Mouse (Mus musculus): Measurements from ENCODE around the gene Olfr773.
"Not testable (repeated sequence)": the region's sequence is repeated elsewhere in the genome, so short reads cannot be mapped to it uniquely, and the experiment has no call there.

Gene Olfr773

DNA sequence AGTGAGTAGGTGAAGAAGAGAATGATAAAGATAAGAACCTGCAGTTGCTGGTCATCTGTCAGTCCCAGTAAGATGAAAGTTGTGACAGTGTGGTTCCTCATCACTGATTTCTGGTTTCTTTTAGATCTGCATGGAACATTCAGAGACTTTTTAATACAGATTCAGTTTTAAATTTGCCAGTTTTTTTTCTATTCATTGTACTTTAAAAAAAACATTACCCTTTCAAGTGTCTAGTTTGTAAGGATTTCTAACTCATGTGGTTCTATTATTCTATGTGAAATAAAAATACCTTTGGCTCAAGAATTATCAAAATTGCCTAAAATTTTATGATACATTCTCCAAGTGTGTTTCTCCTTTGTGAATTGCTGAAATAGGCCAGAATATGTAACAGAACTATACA lies at the start of gene Olfr773:
Gene Olfr773 (minus strand): TSS at position 101 of the 400 bp plus-strand sequence.
- DNase-seq, result not testable (repeated sequence)

DNA sequence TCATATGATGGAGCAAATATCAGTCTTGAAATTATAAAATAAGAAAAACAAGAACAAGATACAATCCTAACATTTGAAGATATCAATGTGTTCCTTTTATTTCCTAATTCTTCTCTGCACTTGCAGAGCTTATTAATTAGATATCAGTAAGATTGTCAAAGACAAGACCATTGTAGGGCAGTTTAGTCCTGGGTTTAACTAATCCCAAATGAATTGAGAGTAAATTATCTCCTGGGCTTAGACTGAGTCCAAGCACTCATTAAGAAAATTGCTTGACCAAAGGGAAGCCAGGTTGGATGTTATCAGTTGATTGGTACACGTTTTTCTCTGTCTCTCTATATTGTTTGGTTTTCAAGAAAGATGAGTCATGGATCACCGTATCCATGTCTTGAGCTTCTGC lies 48.7 kb upstream of the Olfr773 start, which contains the start of gene Olfr774:
Gene Olfr774 (plus strand): TSS at position 301 of the 400 bp plus-strand sequence.
- DNase-seq, result no peak

- no peak for DNase-seq
Measured at GRCm38 (mm10) chr10:129230737-129231136, 43.5 kb upstream of the Olfr773 start.

DNA sequence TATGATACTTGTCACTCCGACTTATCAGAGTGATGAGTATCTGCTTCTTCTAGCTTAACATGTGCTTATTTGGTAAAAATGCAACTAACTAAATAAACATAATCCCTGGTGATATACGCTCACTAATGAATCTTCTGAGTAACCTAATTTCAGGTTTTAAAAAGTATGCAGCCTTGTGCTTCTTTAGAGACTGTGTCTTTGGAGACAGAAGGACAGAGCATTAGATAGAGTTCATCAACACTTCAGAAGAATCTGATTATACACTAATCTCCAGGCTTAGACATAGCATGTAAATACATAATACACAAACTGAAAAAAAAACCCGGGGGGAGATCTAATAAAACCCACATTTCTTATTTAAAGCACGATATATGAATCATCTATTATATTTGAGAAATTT lies 9.4 kb downstream of the Olfr773 start, which contains the start of gene Olfr772:
Gene Olfr772 (minus strand): TSS at position 101 of the 400 bp plus-strand sequence.
- not testable (repeated sequence) for DNase-seq

DNA sequence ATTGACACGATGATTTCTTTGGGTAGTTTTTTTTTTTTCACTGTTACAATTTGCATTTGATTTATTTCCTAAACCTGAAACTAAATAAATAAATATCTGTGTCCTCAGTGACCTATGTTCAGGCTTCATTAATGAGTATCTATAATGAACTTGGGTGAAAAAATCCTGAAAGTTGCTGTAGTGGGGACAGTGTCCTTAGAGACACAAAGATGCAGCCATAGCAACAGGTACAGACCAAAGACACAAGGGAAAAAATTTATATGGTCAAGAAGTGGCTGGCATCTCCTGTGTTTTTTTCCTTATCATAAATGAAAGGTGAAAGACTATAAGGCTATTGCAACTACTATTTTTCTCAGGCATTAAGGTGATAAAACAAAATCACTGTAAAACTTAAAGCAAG lies 22.6 kb downstream of the Olfr773 start, which contains the start of gene Olfr771:
Gene Olfr771 (minus strand): TSS at position 101 of the 400 bp plus-strand sequence.
- no peak for DNase-seq

DNA sequence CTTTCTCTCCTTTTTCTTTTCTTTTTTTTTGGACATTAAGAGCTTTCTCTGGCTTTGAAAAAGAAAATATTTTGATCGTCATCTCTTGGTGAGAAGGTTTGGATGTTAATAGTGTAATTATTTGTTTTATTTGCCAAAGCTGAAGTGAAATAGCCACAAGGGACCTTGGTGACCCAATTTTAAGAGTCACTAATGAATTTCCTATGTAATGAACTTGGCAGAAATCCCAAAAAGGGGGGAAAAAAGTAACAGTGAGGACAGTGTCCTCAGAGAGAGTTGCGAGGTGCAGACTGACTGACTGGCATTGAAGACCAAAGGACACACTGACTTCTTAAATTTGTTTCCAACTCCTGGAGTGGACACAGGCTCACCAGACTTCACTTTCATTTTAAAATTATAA lies 48.3 kb downstream of the Olfr773 start, which contains the start of gene Olfr770:
Gene Olfr770 (minus strand): TSS at position 101 of the 400 bp plus-strand sequence.
- no peak for DNase-seq

Measured in thymus, adult 18-20 months (tissue).